Mouse (Mus musculus) myocyte (in vitro differentiated cells): Measurements from ENCODE around the gene Ovol2. TPM values are rescaled to one million over a fixed set of nuclear protein-coding genes. Genes with fewer than 3 reads are reported as not detected.

Experiments used
- H3K27me3 ChIP-seq: one replicate; pipeline ENCODE4 v1.6.1; 2011; ENCODE audit not compliant: control insufficient read depth, insufficient read depth, insufficient read length
- H3K36me3 ChIP-seq: one replicate; pipeline ENCODE4 v1.6.1; 2011; ENCODE audit not compliant: control insufficient read depth, insufficient read depth
- H3K4me2 ChIP-seq: one replicate; pipeline ENCODE4 v1.6.1; 2011; ENCODE audit warnings: low read depth, control low read depth
- H3K4me3 ChIP-seq: one replicate; pipeline ENCODE4 v1.5.1; 2011; ENCODE audit warnings: mild to moderate bottlenecking, control low read depth, moderate library complexity
- H3K79me2 ChIP-seq: one replicate; pipeline ENCODE4 v1.6.1; 2011; ENCODE audit not compliant: control insufficient read depth, insufficient read depth
- H3ac ChIP-seq: one replicate; pipeline ENCODE4 v1.6.1; 2011; ENCODE audit not compliant: control insufficient read depth, insufficient read length
- CEBPB ChIP-seq: IDR thresholded peaks from 2 replicates; pipeline ENCODE4 v1.6.1; 2011; ENCODE audit warnings: mild to moderate bottlenecking, moderate library complexity; ENCODE audit not compliant: poor library complexity, insufficient read depth, severe bottlenecking
- E2F4 ChIP-seq: IDR thresholded peaks from one replicate; pipeline ENCODE4 v1.6.1; 2011; ENCODE audit warnings: mild to moderate bottlenecking, control low read depth, moderate library complexity; ENCODE audit not compliant: insufficient read depth
- MAX ChIP-seq: IDR thresholded peaks from one replicate; pipeline ENCODE4 v1.6.1; 2011; ENCODE audit warnings: low read depth, mild to moderate bottlenecking, control low read depth
- MYOD1 ChIP-seq, 3 experiments: IDR thresholded peaks; one replicate each; pipeline ENCODE4 v1.6.1; 2011; ENCODE audit warnings: control low read depth in 2 of 3, low read depth in 2 of 3, mild to moderate bottlenecking in 2 of 3, moderate library complexity in 1 of 3; ENCODE audit not compliant: insufficient read length in 2 of 3, control insufficient read depth in 1 of 3
- MYOG ChIP-seq, 3 experiments: IDR thresholded peaks; one replicate each; pipeline ENCODE4 v1.6.1; 2011; ENCODE audit warnings: control low read depth in 2 of 3, low read depth in 2 of 3, mild to moderate bottlenecking in 2 of 3; ENCODE audit not compliant: insufficient read length in 2 of 3, control insufficient read depth in 1 of 3, insufficient read depth in 1 of 3
- POLR2A ChIP-seq: IDR thresholded peaks from one replicate; pipeline ENCODE4 v1.6.1; 2011; ENCODE audit warnings: low read depth, mild to moderate bottlenecking, control low read depth, moderate library complexity; ENCODE audit not compliant: insufficient read length
- POLR2AphosphoS2 ChIP-seq: IDR thresholded peaks from one replicate; pipeline ENCODE4 v1.6.1; 2011; ENCODE audit warnings: low read depth, control low read depth; ENCODE audit not compliant: insufficient read length
- REST ChIP-seq: IDR thresholded peaks from one replicate; pipeline ENCODE4 v1.6.1; 2011; ENCODE audit warnings: mild to moderate bottlenecking, control low read depth, moderate library complexity; ENCODE audit not compliant: insufficient read depth, insufficient read length
- SRF ChIP-seq: IDR thresholded peaks from one replicate; pipeline ENCODE4 v1.6.1; 2011; ENCODE audit warnings: low read depth; ENCODE audit not compliant: control insufficient read depth, insufficient read length
- TCF12 ChIP-seq: IDR thresholded peaks from one replicate; pipeline ENCODE4 v1.6.1; 2011; ENCODE audit warnings: mild to moderate bottlenecking, control low read depth; ENCODE audit not compliant: poor library complexity, insufficient read depth, severe bottlenecking
- TCF3 ChIP-seq: IDR thresholded peaks from one replicate; pipeline ENCODE4 v1.6.1; 2011; ENCODE audit warnings: low read depth, control low read depth; ENCODE audit not compliant: insufficient read length
- USF1 ChIP-seq: IDR thresholded peaks from one replicate; pipeline ENCODE4 v1.6.1; 2011; ENCODE audit warnings: low read depth, mild to moderate bottlenecking, control low read depth, moderate library complexity
- polyA plus RNA-seq: library from polyadenylated mRNA; unstranded; fragments of >200 nt; fragmentation: generic; extraction: Trizol; gene quantifications from one replicate; pipeline ENCODE4 v1.2.1, GENCODE M21; 2012; ENCODE audit warnings: missing spikeins

Gene Ovol2
- polyA plus RNA-seq, 1 experiment, result not detected

GRCm38 (mm10) chr2:144308561-144308960 is 23.4 kb downstream of the Ovol2 start:
- Histone ChIP-seq H3ac (no peak overlapping the region), H3K27me3 (peaks cover 5% of the 10 kb centered on the region), H3K36me3 (no peaks in the 10 kb centered on the region), H3K4me2 (no peak overlapping the region), H3K79me2 (no peaks in the 10 kb centered on the region), H3K4me3 (no peak overlapping the region)
- TF ChIP-seq USF1, result no peak
- TF ChIP-seq REST, result no peak
- TF ChIP-seq POLR2AphosphoS2, result no peak
- TF ChIP-seq MYOG (IDR thresholded peaks at IDR 0.05; ENCODE audit: control insufficient read depth in 1 of 3, insufficient read depth in 1 of 3, insufficient read length in 2 of 3, low read depth in 2 of 3), result no peak
- no peak for TF ChIP-seq TCF12
- no peak for TF ChIP-seq MAX
- no peak for TF ChIP-seq E2F4
- TF ChIP-seq MYOD1 (IDR thresholded peaks at IDR 0.05; ENCODE audit: control insufficient read depth in 1 of 3, insufficient read length in 2 of 3, low read depth in 2 of 3), result no peak
- no peak for TF ChIP-seq CEBPB
- no peak for TF ChIP-seq POLR2A
- TF ChIP-seq TCF3, result no peak

- TF ChIP-seq SRF, result no peak
- no peak for TF ChIP-seq MAX
- Histone ChIP-seq H3K36me3 (no peaks in the 10 kb centered on the region), H3K4me3 (no peak overlapping the region), H3K4me2 (no peak overlapping the region), H3K27me3 (peaks cover 10% of the 10 kb centered on the region), H3ac (no peak overlapping the region), H3K79me2 (no peaks in the 10 kb centered on the region)
Measured at GRCm38 (mm10) chr2:144305721-144306294, 26.1 kb downstream of the Ovol2 start.

- Histone ChIP-seq H3K4me3 (no peak overlapping the region), H3K79me2 (no peaks in the 10 kb centered on the region), H3K36me3 (no peaks in the 10 kb centered on the region), H3K27me3 (peaks cover 10% of the 10 kb centered on the region), H3ac (no peak overlapping the region), H3K4me2 (no peak overlapping the region)
- TF ChIP-seq REST (no peak), TCF3 (no peak)
Measured at GRCm38 (mm10) chr2:144301101-144301500, 30.8 kb downstream of the Ovol2 start.

- Histone ChIP-seq H3K27me3 (peaks cover 10% of the 10 kb centered on the region), H3K79me2 (no peaks in the 10 kb centered on the region), H3K36me3 (no peaks in the 10 kb centered on the region), H3K4me2 (peak overlapping the region; percentile 18), H3K4me3 (no peak overlapping the region), H3ac (no peak overlapping the region)
- no peak for TF ChIP-seq USF1
- no peak for TF ChIP-seq MAX
- no peak for TF ChIP-seq MYOG (IDR thresholded peaks at IDR 0.05; ENCODE audit: control insufficient read depth in 1 of 3, insufficient read depth in 1 of 3, insufficient read length in 2 of 3, low read depth in 2 of 3)
- no peak for TF ChIP-seq POLR2AphosphoS2
- no peak for TF ChIP-seq TCF3
- no peak for TF ChIP-seq TCF12
- no peak for TF ChIP-seq CEBPB
- no peak for TF ChIP-seq POLR2A
- TF ChIP-seq E2F4, result no peak
- TF ChIP-seq SRF, result no peak
- no peak for TF ChIP-seq REST
- no peak for TF ChIP-seq MYOD1 (IDR thresholded peaks at IDR 0.05; ENCODE audit: control insufficient read depth in 1 of 3, insufficient read length in 2 of 3, low read depth in 2 of 3)
Measured at GRCm38 (mm10) chr2:144299749-144300669, 31.9 kb downstream of the Ovol2 start.

GRCm38 (mm10) chr2:144295145-144295735 is 36.7 kb downstream of the Ovol2 start:
- Histone ChIP-seq H3K4me3 (no peak overlapping the region), H3K27me3 (no peaks in the 10 kb centered on the region), H3ac (no peak overlapping the region), H3K79me2 (no peaks in the 10 kb centered on the region), H3K36me3 (no peaks in the 10 kb centered on the region), H3K4me2 (no peak overlapping the region)
- no peak for TF ChIP-seq E2F4
- no peak for TF ChIP-seq MAX
- TF ChIP-seq USF1, result no peak
- TF ChIP-seq POLR2AphosphoS2, result no peak
- no peak for TF ChIP-seq MYOG (IDR thresholded peaks at IDR 0.05; ENCODE audit: control insufficient read depth in 1 of 3, insufficient read depth in 1 of 3, insufficient read length in 2 of 3, low read depth in 2 of 3)
- TF ChIP-seq POLR2A, result no peak
- no peak for TF ChIP-seq MYOD1 (IDR thresholded peaks at IDR 0.05; ENCODE audit: control insufficient read depth in 1 of 3, insufficient read length in 2 of 3, low read depth in 2 of 3)
- no peak for TF ChIP-seq CEBPB
- TF ChIP-seq TCF12, result no peak
- no peak for TF ChIP-seq TCF3
- TF ChIP-seq REST, result no peak
- TF ChIP-seq SRF, result no peak
